Mouse (Mus musculus) cerebral cortex, adult 2 months (tissue): ENCODE results near the gene Dnaja2.

Experiments
- WGBS: fragments of 180-500 bp; shearing (Covaris S2); methylation state at CpG from one replicate; pipeline ENCODE4 v1.1.7; 2018; 5-methylcytosine and 5-hydroxymethylcytosine counted together

Gene Dnaja2

GRCm38 (mm10) chr8:85555181-85556145 is at the start of gene Dnaja2:
Dnaja2 (minus strand) TSS chr8:85555344.
- under 1% methylated on average over 77 of the region's 77 CpGs for WGBS

- WGBS = 91% methylated on average over 4 of the region's 4 CpGs
These were observed 49.1 kb upstream of the Dnaja2 start for GRCm38 (mm10) chr8:85604201-85604600.

GRCm38 (mm10) chr8:85603203-85603895 is 48.2 kb upstream of the Dnaja2 start:
- 40% methylated on average over 8 of the region's 8 CpGs for WGBS

- WGBS = 89% methylated on average over 4 of the region's 4 CpGs
These were observed 47.6 kb upstream of the Dnaja2 start for GRCm38 (mm10) chr8:85602737-85603136.

GRCm38 (mm10) chr8:85601741-85602140 is 46.6 kb upstream of the Dnaja2 start:
- WGBS = 88% methylated on average over 8 of the region's 8 CpGs

GRCm38 (mm10) chr8:85597413-85598191 is 42.5 kb upstream of the Dnaja2 start:
- 64% methylated on average over 8 of the region's 8 CpGs for WGBS

GRCm38 (mm10) chr8:85595391-85595790 is 40.2 kb upstream of the Dnaja2 start:
- 20% methylated on average over 6 of the region's 6 CpGs for WGBS

GRCm38 (mm10) chr8:85594983-85595382 is 39.8 kb upstream of the Dnaja2 start:
- WGBS = 45% methylated on average over 3 of the region's 3 CpGs

- 97% methylated on average over 3 of the region's 3 CpGs for WGBS
These were observed 38.2 kb upstream of the Dnaja2 start for GRCm38 (mm10) chr8:85593324-85593723.

GRCm38 (mm10) chr8:85591532-85591931 is 36.4 kb upstream of the Dnaja2 start:
- WGBS = 77% methylated on average over 1 of the region's 1 CpGs

- 89% methylated on average over 1 of the region's 1 CpGs for WGBS
These were observed 35.1 kb upstream of the Dnaja2 start for GRCm38 (mm10) chr8:85590258-85590657.

- WGBS = 82% methylated on average over 2 of the region's 2 CpGs
These were observed 33.5 kb upstream of the Dnaja2 start for GRCm38 (mm10) chr8:85588596-85588995.

- WGBS = 97% methylated on average over 3 of the region's 3 CpGs
These were observed 22.5 kb upstream of the Dnaja2 start for GRCm38 (mm10) chr8:85577666-85578065.

- WGBS = 48% methylated on average over 2 of the region's 2 CpGs
These were observed 18.9 kb upstream of the Dnaja2 start for GRCm38 (mm10) chr8:85573972-85574496.

GRCm38 (mm10) chr8:85570466-85570865 is 15.3 kb upstream of the Dnaja2 start:
- WGBS = 82% methylated on average over 4 of the region's 4 CpGs

GRCm38 (mm10) chr8:85567801-85568200 is 12.7 kb upstream of the Dnaja2 start:
- WGBS = 98% methylated on average over 2 of the region's 2 CpGs

GRCm38 (mm10) chr8:85565186-85565585 is 10.0 kb upstream of the Dnaja2 start:
- WGBS = 89% methylated on average over 3 of the region's 3 CpGs

GRCm38 (mm10) chr8:85563336-85563735 is 8.2 kb upstream of the Dnaja2 start:
- WGBS = 96% methylated on average over 8 of the region's 8 CpGs

GRCm38 (mm10) chr8:85559966-85560365 is 4.8 kb upstream of the Dnaja2 start:
- WGBS = 73% methylated on average over 2 of the region's 2 CpGs

- 97% methylated on average over 1 of the region's 1 CpGs for WGBS
These were observed 4.1 kb upstream of the Dnaja2 start for GRCm38 (mm10) chr8:85559201-85559600.

GRCm38 (mm10) chr8:85557601-85557986 is 2.5 kb upstream of the Dnaja2 start:
- 43% methylated on average over 3 of the region's 3 CpGs for WGBS
